Mouse (Mus musculus) c-Kit-negative CD71-positive TER-119-positive erythroid progenitor cells, embryonic 14.5 days (primary cell): ENCODE data around the gene Adrm1.
A peak's percentile ranks its signal among the peaks of the same experiment; 100 is the strongest.
"Not testable (repeated sequence)": the region's sequence is repeated elsewhere in the genome, so short reads cannot be mapped to it uniquely, and the experiment has no call there.

Source experiments
- DNase-seq: peaks from one replicate; pipeline ENCODE4 v3.0.0-alpha.2; 2013; ENCODE audit warnings: low read depth, low spot score

Adrm1 gene

DNA sequence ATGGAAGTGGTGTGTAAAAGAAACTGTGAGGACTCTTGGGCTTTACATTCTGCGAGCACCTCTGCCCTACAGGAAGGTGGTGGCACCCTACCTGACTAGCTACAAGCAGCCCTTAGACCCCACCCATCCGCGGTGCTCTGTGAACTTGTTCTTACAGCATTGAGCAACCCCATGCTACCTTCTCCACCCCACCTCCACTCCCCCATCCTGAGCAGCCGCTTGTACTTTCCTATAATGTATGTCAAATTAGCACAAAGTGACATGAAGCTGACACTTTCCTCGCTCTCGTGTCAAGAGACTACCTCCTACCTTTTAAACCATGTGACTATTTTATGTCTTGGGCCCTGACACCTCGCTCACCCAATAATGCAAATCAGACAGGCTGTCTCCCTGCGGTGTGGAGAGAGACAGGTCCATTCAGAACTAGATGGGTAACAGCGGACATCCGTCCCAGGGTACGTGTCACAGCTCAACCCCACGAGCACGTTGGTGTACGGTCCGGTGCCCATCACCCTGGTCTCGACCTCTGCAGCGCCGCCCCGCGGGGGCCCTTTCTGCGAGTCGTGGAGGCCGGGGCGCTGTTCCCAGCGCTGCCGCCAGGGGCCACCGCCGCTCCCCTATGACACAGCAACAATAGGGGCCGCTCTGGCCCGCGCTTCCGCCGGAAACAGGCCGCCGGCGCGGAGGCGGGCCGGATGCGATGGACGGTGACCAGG, at the start of gene Adrm1:
Gene Adrm1, plus strand, starts transcription at position 680 of the 716 bp plus-strand sequence.
- peak; percentile 93 for DNase-seq

DNA sequence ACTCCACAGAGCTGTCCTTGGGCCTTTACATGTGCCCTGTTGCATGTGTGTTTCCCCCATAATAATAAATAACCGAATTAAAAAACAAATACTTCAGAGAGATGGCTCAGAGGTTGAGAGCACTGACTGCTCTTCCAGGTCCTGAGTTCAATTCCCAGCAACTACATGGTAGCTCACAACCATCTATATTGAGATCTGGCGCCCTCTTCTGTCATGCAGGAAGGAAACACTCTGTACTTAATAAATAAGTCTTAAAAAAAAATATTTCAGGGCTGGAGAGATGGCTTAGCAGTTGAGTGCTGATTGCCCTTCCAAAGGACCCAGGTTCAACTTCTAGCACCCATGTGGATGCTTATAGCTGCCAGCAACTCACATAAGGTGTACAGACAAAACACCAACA, 47.1 kb upstream of the Adrm1 start:
- no peak for DNase-seq

DNA sequence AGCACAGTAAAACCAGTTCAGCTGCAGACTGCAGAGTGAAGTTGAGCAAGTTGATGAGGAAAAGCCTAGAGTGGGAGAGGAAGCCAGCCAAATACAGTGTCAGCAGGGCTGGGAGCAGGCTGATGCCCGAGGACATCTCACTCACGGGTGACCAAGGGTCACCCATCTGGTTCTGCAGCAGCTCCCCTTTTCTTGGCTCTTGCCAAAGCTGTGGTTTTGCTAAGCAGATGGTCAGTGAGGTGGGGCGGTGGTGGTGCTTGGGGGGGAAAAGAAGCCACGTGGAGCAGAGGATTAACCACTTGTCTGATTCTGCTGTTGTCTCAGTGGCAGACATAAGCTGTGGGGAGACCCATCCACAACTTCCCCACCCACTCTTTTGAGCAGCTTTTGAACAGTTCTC, 45.1 kb upstream of the Adrm1 start:
- no peak for DNase-seq

DNA sequence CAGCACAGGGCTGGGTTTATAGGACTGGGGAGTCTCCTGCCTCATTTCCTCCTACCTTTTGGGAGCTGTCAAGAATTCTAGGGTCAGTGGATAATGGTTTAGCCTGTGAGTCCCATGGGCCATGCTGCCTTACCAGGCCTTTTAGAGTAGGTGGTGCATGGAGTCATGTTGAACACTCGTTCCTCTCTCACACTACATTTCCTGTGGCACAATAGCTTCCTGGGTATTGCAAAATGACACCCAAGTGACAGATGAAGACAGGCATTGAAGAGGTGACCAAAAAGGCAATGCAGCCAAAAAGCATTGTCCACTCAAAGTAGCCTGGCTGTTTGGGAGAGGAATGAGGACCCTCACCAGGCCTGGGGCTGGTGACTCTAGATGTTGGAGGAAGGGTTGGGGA, 43.6 kb upstream of the Adrm1 start:
- DNase-seq, result no peak

DNA sequence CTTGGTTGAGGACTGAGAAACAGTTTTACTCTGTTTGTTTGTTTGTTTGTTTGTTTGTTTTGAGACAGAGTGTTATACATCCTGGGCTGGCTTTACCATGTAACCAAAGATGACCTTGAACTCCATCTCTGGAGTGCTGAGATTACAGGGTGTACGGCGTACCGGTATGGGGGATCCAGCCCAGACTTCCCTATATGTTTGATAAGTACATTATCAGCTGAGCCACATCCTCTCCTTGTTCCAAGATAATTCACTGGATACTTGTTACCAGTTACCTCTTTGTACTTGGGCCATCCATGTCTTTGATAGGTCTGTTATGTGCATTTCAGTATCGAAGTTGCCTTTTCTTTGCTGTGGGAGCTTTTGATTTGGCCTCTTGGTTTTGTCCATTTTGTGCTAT, 38.1 kb upstream of the Adrm1 start:
- no peak for DNase-seq

DNA sequence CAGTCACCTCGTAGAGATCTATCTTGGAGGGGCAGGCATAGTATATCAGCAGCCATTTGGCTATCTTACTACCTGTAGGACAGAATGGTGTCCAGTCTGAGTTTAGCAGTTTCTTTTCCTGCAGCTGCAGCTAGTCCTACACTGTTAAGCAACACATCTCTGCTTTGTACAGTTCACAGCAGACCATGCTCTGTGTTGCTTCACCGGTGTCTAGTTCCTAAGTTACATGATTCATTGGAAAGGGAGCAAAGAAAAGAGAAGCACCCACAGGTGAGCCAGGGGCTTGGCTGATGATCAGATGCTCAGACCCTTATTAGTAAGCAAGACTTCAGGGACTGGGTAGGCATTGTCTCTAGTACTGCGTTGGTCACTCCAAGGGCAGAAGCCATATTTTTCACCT, 37.4 kb upstream of the Adrm1 start:
- DNase-seq, result no peak

DNA sequence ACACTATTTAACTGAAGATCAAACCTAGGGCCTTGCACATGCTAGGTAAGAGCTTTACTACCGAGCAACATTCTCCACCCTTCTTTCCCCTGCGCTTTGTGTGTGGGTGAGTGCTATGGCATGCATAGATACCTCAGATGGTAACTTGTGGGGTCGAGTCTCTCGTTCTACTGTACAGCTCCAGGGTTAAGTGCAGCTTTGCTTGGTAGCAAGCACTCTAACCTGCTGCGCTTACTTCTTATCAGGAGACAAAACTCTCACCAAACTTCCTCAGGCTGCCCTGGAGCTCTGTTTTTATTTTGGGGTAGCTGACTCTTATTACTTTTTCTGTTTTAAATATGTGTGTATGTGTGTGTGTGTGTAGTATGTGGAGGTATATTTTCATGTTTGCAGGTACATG, 35.9 kb upstream of the Adrm1 start:
- no peak for DNase-seq

DNA sequence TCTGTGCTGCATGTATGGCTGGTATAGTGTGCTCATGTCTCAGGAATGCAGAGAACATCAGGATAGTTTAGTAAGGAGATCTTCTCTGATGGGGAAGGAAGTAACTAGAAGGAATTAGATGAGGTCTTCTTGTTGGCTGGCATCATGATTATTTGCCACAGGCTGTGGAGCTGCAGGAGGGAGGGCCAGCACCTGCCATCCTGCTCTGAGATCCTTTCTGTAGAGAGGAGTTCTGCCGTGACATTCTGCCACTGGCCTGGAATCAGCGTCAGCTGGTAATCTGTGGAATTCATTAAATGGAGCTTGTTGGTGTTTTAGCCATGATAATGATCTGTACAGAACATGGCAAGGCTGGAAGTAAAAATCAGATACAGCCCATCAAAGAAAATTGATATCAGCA, 25.2 kb upstream of the Adrm1 start:
- DNase-seq, result no peak

DNA sequence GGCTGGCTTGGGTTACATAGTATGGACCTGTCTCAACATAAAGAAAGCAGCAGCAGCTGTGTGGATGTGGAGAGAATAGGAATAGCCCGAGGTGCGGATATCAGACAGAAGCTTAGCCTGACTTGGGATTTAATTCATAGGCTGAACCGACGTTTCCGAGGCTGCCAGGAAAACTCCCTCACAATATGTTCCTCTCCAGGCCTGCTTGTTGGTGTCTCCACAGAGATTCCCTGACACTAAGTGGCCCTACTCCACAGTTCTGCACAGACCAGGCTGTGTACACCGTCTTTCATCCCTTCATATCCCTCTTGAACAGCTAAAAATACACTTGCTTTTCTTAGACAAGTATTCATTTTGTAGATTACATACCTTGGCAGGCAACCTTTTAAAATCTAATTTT, 23.9 kb upstream of the Adrm1 start:
- DNase-seq, result no peak

DNA sequence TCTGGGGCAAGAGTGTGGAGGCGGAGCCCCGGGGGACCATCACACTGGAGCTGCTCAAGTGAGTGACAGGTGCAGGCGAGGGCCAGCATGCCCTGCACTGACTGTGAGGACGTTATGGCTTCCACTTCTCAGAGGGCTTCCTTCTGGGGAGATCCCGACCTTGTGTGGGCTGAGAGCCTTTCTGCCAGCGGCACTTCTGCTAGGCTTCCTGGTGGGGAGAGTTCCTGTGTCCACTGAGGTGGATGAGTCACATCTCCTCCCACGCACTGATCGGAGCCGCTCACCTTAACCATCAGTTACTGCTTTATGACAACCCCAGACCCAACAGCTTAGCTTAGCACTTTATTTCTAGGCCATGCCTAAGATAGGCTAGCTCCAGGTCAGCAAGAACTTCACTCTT, 22.7 kb upstream of the Adrm1 start:
- no peak for DNase-seq

DNA sequence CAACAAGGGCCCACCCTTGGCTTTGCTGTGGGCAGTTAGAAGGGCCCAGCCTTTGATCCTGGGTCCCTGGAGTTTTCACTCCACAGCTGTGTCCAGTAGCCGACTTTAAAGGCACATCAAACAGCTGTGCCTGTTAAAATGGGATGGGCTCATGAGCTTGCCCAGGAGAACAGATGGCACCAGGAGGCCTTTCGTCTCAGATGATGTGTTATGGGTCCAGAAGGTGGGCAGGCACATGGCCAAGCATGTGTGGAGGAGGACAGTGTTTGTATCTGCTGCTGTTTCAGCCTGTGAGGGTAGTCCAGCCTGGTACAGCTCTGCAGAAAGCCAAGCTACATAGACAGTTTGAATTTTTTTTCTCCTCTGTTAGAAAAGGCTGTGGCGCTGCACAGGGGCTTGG, 16.5 kb upstream of the Adrm1 start:
- no peak for DNase-seq

DNA sequence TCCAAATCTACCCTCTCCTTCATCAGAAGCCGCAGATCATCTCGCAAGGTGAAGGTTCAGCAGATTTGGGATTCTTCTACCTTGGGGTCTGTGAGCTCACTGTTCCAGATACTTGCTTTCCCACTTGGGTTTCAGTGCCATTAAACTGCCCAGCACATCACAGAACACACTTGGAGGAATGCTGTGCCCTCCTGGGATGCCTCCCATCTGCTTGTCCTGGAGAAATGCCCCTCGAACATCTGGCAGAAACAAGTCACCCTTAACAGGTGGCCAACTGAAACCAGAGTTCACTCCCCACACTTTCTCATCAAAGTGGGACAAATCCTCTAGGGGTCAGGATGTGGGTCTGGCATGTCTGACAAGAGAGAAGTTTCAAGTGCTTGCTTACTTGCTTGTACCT, 12.7 kb upstream of the Adrm1 start:
- no peak for DNase-seq

DNA sequence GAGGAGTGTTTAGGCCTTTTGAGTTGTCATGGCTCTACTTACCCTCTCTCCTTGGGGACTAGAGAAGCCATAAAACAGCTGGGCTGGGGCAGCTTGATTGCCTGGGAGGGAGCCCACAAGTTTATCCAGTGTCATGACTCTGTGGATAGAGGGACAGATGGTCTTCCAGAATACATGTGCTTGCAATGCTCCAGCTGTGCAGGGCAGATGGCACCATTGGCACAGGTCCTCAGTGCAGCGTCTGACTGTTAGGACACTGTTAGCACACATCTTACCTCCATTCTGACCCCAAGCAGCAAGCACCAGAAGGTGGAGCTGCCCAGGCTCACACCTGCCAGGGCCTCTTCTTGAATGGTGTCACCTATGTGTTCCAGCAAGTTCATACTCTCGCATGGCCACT, 5.4 kb upstream of the Adrm1 start:
- DNase-seq, result no peak

DNA sequence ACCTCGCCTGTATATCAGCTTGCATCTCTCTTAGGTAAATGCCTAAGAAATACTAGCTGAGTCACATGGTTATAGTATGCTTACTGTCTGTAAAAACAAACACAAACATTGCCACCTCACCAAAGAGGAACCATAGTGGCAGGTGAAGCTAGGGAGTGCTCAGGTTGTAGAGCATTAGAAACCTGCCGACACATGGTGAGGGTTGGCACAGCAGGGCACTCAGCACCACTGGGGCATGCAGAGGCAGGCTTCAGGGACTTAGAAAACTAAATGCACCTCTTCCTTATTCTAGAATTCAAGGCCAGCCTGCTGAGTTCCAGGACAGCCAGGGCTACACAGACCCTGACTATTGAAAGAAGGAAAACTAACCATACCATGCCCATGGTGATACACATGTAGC, 4.4 kb upstream of the Adrm1 start:
- no peak for DNase-seq

DNA sequence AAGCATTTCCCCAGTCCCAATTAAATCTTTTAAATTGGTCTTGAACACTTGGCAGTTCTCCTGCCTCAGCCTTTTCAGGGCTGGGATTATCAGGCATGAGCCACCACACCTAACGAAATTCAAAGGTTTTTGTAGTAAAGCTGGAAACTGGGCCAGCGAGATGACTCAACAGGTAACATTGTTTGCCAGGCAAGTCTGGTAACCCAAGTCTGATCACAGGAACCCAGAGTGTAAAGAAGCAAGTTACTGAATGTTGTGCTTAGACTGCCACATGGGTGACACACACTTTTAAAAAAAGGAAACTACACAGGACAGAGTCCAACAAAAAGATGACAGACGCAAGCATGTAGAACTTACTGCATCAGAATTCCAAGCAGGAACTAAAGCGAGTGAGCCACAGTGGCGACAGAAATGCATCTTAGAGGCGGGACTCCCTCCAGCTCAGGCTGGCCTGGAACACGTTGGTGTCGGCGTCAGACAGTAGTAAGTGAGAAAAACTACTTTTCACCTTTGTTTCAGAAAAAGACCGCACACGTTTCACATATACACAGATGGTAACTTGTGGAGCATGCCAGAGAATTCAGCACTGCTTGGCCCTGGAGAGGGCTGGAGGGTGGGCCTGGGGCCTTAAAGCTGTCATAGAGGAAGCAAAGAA, 1.0 kb upstream of the Adrm1 start:
- no peak for DNase-seq

DNA sequence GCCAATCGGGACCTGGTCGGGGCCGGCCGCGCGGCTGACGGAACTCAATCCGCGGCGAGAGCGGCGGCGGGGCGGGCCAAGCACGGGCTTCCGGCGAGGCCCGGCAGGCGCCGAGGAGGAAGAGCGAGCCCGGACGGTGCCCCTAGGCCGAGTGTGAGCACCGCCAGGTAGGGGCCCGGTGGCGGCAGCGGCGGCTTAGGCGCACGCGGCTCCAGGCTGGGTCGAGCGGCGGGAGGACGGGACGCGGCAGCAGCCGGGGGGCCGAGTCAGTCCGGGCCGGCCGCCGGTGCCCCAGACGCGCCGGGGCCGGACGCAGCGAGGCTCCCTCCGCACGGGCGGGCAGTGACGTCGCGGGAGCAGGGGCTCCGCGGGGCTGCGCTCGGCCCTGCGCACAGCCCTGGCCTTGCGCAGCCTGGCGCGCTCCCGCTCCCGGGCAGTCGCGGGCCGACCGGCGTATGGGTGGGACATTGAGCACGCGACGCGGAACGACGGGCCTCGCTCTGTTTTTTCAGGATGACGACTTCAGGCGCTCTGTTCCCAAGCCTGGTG, 311 bp downstream of the Adrm1 start:
- no peak for DNase-seq

DNA sequence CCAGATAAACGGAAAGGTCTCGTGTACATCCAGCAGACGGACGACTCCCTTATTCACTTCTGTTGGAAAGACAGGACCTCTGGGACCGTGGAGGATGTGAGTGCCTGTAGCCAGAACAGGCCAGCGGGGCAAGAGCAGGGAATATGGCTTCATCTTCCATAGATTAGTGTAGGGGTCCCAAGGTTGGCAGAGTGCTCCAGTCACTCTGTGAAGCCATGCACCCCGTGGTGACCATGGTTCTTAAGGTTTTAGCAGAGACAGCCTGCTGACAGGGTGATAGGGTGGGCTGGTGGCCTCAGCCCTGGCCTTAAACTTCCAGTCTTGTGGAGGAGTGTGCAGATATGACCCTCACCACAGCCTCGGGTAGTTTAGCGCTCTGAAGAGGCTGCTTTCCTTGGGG, 867 bp downstream of the Adrm1 start:
- peak; percentile 12 for DNase-seq

DNA sequence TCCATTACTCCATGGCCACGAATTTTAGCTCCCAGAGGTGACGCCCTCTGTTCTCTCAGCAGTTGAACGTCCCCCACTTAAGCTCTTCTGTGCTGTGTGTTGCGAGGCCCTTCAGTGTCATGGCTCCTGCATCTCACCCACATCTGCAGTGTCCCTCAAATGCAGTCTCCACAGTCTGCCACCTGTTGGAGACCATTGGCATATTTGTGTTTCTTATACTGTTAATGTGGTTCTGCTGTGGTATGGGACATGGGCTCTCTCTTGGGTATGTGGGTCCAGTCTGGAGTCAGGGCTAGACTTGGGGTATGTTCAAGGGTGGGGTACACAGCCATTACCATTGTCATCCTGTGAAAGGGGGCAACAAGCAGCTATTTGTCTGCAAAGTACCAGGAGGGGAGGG, 1.9 kb downstream of the Adrm1 start:
- DNase-seq, result no peak

DNA sequence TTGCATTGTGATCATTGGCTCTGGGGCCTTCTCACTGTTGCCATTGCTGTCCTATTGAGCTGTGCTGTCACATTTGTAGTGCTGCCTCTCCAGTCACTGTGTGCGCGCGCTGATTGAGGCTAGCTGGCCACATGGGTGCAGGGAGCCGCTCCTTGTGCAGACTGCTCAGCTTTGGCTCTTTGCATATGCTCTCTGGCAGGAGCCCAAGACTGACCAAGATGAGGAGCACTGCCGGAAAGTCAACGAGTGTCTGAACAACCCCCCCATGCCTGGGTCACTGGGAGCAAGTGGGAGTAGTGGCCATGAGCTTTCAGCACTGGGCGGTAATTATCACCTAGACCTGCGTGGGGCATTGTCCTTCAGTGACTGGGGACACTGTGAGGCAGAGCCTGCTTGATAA, 2.4 kb downstream of the Adrm1 start:
- DNase-seq, result not testable (repeated sequence)

DNA sequence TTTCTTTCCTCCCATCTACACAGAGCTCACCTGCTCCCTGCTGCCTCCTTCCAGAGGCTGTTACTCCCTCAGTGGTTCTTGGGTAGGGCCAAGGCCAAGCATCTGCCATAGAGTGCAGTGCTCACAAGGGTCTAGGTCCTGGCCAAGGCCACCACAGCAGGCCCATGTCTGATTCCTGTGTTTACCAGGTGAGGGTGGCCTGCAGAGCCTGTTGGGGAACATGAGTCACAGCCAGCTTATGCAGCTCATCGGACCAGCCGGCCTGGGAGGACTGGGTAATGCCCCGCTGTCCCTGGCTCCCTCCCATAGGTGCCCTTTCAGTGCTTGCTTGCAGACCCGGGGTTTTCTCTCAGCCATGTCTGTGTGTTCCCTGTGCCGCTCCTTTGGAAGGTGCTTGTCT, 2.8 kb downstream of the Adrm1 start:
- no peak for DNase-seq

DNA sequence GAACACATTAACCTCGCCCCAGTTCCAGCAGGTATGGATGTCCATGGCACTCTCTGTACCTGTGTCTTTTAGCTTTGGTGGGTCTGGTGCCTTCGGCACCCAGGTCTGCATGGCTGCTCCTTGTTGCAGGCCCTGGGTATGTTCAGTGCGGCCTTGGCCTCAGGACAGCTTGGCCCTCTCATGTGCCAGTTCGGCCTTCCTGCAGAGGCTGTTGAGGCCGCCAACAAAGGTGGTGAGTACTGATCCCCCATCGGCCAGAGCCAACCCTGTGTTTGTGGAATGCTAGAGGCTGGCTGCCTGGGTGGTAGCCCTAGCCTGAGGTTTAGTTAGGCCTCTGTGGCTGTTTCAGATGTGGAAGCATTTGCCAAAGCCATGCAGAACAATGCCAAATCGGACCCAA, 4.4 kb downstream of the Adrm1 start:
- DNase-seq, result no peak

DNA sequence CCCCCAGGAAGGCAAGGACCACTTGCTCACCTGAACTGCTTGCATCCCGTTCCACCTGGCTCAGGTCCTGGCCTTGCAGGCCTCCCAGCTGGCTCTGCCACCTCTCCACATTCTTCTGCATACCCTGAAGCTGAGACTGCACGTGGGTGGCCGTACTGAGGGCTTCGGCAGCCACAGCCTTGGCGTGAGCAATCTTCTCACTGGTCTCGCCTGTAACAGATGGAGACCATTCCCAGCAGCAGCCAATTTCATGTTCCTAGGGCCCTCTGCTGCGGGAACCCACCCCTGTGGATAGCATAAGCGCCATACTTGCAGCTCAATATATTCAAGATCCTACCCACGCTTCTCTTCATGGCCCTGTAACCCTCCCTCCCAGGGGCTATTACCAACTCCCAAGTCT, 10.3 kb downstream of the Adrm1 start:
- DNase-seq, result no peak

DNA sequence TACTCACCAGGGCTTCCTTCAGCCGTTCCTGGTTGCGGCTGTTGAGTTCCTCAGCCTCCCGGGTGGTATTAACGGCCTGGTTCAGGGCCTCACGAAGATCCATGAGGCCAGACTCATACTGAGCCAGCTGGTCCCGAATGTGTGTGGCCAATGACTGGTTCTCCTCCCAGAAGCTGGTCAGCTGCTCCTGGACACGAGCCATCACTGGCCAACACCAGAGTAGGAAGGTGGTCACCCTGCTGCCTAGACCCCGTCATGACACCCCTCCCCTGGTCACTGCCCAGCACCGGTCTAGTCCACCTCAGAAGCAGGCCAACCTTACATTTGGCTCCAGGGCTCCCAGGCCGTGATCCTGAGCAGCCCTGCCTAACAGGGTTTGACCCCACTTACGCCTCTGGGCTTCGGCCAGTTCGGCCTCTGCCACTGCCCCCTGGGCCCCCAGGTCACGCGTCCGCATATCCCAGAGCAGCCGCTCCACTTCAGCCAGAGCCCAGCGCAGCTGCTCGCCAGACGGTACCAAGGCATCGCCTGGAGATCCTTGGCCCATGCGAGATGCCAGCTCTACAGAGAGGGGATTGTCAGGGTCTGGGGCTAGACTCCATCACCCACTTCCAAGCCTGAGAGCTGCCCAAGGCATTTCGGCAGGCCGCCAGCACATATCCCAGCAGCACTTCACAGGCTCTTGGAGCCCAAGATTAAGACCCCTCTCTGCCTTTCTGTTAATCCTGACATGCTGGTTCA, 12.9 kb downstream of the Adrm1 start:
- DNase-seq, result no peak
